Mouse (Mus musculus) forebrain, embryonic 10.5 days (tissue): ENCODE measurements around the gene Hoxa3. TPM values are rescaled to one million over a fixed set of nuclear protein-coding genes. Genes with fewer than 3 reads are reported as not detected.

ENCODE experiments used
- DNase-seq: peaks from one replicate; pipeline ENCODE4 v3.0.0-alpha.2; 2017; ENCODE audit warnings: low spot score; ENCODE audit errors: extremely low spot score
- H3K27ac ChIP-seq: fragments of 300-500 bp; sonication (generic); 2 replicates; pipeline ENCODE4 v1.5.1; 2016; ENCODE audit warnings: mild to moderate bottlenecking
- H3K27me3 ChIP-seq: fragments of 300-500 bp; sonication (generic); 2 replicates; pipeline ENCODE4 v1.6.1; 2016; ENCODE audit warnings: mild to moderate bottlenecking; ENCODE audit not compliant: poor library complexity, severe bottlenecking
- H3K36me3 ChIP-seq: fragments of 300-500 bp; sonication (generic); replicated peaks from 2 replicates; pipeline ENCODE4 v1.6.1; 2016; ENCODE audit warnings: mild to moderate bottlenecking, moderate library complexity
- H3K4me1 ChIP-seq: fragments of 300-500 bp; sonication (generic); 2 replicates; pipeline ENCODE4 v1.6.1; 2016
- H3K4me3 ChIP-seq: fragments of 300-500 bp; sonication (generic); 2 replicates; pipeline ENCODE4 v1.5.1; 2016; ENCODE audit warnings: mild to moderate bottlenecking, moderate library complexity
- H3K9me3 ChIP-seq: fragments of 300-500 bp; sonication (generic); 2 replicates; pipeline ENCODE4 v1.6.1; 2016; ENCODE audit warnings: mild to moderate bottlenecking, moderate library complexity
- WGBS: fragments of 180-500 bp; shearing (Covaris S2); methylation state at CpG from one replicate; pipeline ENCODE4 v1.1.7; 2016; 5-methylcytosine and 5-hydroxymethylcytosine counted together
- polyA plus RNA-seq: library from polyadenylated mRNA; unstranded; fragments of >200 nt; fragmentation: Nextera tagmentation; extraction: Ambion mirVana; gene quantifications from 2 replicates; pipeline ENCODE4 v1.2.1, GENCODE M21; 2016

The Hoxa3 gene
- polyA plus RNA-seq, 1 experiment from 2014 or later: not detected

DNA sequence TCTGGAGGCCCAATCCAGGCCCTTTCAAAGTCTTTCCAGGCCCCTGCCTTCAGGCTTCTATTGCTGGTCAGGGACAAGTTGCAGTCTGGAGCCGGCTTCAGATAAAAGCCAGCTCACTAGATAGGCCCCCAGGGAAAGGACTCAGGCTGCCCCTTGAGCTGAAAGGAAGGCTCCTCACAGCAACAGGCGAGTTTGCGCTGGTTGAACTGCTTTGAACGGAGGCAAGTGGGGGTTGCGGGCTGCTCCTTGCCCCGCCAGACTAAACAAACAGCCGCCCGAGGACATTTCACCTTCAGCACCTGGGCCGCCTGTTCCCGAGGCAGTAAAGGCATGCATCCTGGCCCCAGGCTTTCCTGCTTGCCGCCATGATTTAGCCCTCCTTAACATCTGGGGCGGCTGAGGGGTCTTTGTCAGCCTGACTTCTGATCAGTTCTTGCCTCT lies 30.6 kb upstream of the Hoxa3 start:
- no peak overlapping the region for H3K4me3 ChIP-seq
- H3K27me3 ChIP-seq: peaks cover 100% of the 10 kb centered on the region
- no peak for DNase-seq
- H3K9me3 ChIP-seq: no peaks in the 10 kb centered on the region
- 1% methylated on average over 12 of the region's 12 CpGs for WGBS
- no peaks in the 10 kb centered on the region for H3K36me3 ChIP-seq
- H3K4me1 ChIP-seq: peaks cover 19% of the 10 kb centered on the region
- no peak overlapping the region for H3K27ac ChIP-seq

DNA sequence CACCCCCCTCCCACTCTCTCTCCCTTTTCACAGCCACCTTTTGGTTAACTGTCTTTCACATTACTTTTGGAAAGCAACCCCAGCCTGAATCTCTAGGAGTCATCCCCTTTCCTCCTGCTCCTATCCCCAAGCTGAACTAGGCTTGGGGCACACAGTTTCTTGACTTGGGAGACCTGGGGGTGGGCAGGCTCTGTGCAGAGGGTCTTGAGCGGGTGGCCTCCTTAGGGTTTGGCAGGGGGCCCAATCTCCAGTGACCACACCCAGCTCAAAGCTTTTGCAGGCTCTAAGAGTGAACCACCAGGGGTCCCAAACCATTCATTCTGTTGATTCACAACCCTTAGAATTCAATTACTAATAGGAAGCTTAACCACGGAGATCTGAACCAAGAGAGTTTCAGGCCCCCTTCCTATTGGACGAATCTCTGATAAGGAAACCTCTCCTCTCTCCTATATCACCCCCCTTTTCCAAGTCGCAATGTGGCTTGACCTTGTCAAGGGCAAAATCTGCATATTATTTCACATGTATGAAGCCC lies 29.7 kb upstream of the Hoxa3 start:
- no peak overlapping the region for H3K4me3 ChIP-seq
- DNase-seq: no peak
- H3K9me3 ChIP-seq: no peaks in the 10 kb centered on the region
- peaks cover 19% of the 10 kb centered on the region for H3K4me1 ChIP-seq
- 1% methylated on average over 4 of the region's 4 CpGs for WGBS
- H3K36me3 ChIP-seq: no peaks in the 10 kb centered on the region
- H3K27ac ChIP-seq: no peak overlapping the region
- H3K27me3 ChIP-seq: peaks cover 100% of the 10 kb centered on the region

DNA sequence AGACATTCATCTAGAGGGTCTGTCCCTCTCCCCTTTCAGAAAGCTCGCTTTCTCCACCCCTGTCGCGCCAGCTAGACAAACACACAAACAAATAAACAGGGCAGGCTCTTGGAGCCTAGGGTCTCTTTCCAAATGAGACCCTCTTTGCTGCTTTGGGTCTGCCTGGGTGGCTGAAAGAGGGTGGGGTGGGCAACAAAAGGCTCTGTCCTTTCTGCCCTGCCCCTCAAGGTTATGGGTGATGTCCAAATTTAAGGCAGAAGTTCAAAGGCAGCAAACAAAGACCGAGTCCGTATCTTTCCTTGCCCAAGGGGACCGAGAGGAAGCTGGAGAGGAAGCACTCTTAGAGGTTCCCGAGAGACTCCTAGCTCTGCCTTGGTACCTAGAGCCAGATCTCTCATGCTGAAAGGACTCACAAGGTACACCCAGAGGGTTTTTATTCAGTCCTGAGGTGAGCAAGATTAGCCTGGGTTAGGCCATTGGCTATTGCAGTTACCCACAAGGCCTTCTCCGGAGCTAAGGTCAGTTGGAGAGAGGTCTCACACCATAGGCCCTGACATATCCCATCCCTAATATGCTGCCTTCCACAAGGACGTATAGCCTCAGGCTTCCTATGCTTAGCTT lies 28.0 kb upstream of the Hoxa3 start:
- Histone ChIP-seq H3K36me3 (no peaks in the 10 kb centered on the region), H3K4me3 (no peak overlapping the region), H3K4me1 (peaks cover 17% of the 10 kb centered on the region), H3K27ac (no peak overlapping the region), H3K27me3 (peaks cover 100% of the 10 kb centered on the region), H3K9me3 (no peaks in the 10 kb centered on the region)
- no peak for DNase-seq
- 3% methylated on average over 9 of the region's 9 CpGs for WGBS

DNA sequence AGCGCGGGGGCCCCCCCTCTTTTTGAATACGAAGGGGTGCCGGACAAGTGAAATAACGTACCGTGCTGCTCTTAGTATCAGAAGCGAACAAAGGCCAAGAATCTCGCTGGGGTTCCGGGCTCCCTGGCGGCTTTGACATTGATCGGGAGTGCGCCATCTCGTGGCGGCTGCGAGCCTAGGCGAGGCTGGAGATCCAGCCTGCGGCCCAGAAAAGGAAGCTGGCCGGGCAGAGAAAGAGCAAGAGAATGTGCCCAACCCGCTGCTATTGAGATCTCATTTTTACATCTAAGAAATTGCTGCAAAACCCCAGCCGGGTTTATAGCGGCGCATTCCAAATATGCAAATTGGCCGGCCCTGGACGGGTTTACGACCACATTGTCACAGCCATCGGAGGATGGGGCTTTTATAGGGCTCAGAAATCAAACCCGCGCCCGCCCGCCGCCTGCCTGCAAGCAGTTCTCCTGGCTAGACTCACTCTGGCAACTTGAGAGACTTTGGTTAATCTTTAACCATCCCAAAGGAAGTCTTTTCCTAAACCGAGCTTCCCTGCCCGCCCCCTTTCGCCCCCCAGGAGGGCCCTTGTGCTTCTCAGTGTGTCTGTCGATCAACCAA lies 27.4 kb upstream of the Hoxa3 start, which contains the start of gene Hoxa10:
Gene Hoxa10, minus strand, starts transcription at position 466 of the 612 bp plus-strand sequence.
- H3K36me3 ChIP-seq: no peaks in the 10 kb centered on the region
- H3K9me3 ChIP-seq: no peaks in the 10 kb centered on the region
- peak within 1 kb of the TSS; percentile 24; the same call in 1 of the 2 replicates for H3K4me3 ChIP-seq
- 1% methylated on average over 35 of the region's 35 CpGs for WGBS
- peaks cover 100% of the 10 kb centered on the region for H3K27me3 ChIP-seq
- DNase-seq: peak; percentile 85
- no peak within 1 kb of the TSS for H3K27ac ChIP-seq
- peaks cover 15% of the 10 kb centered on the region for H3K4me1 ChIP-seq

GRCm38 (mm10) chr6:52239625-52240388 lies 26.7 kb upstream of the Hoxa3 start:
- WGBS: 2% methylated on average over 30 of the region's 30 CpGs
- DNase-seq: no peak
- Histone ChIP-seq H3K27ac (no peak overlapping the region), H3K4me3 (peak overlapping the region; percentile 24; the same call in 1 of the 2 replicates), H3K4me1 (peaks cover 8% of the 10 kb centered on the region), H3K27me3 (peaks cover 100% of the 10 kb centered on the region), H3K9me3 (no peaks in the 10 kb centered on the region), H3K36me3 (no peaks in the 10 kb centered on the region)

GRCm38 (mm10) chr6:52238976-52239375 lies 25.8 kb upstream of the Hoxa3 start:
- no peak for DNase-seq
- Histone ChIP-seq H3K27me3 (peaks cover 100% of the 10 kb centered on the region), H3K9me3 (no peaks in the 10 kb centered on the region), H3K27ac (no peak overlapping the region), H3K4me3 (no peak overlapping the region), H3K36me3 (no peaks in the 10 kb centered on the region), H3K4me1 (peaks cover 14% of the 10 kb centered on the region)
- 3% methylated on average over 7 of the region's 7 CpGs for WGBS

- 3% methylated on average over 7 of the region's 7 CpGs for WGBS
- no peaks in the 10 kb centered on the region for H3K9me3 ChIP-seq
- H3K4me1 ChIP-seq: peaks cover 17% of the 10 kb centered on the region
- H3K27ac ChIP-seq: no peak overlapping the region
- peaks cover 100% of the 10 kb centered on the region for H3K27me3 ChIP-seq
- no peak for DNase-seq
- H3K4me3 ChIP-seq: no peak overlapping the region
- no peaks in the 10 kb centered on the region for H3K36me3 ChIP-seq
These were observed 25.0 kb upstream of the Hoxa3 start for GRCm38 (mm10) chr6:52238155-52238545.

DNA sequence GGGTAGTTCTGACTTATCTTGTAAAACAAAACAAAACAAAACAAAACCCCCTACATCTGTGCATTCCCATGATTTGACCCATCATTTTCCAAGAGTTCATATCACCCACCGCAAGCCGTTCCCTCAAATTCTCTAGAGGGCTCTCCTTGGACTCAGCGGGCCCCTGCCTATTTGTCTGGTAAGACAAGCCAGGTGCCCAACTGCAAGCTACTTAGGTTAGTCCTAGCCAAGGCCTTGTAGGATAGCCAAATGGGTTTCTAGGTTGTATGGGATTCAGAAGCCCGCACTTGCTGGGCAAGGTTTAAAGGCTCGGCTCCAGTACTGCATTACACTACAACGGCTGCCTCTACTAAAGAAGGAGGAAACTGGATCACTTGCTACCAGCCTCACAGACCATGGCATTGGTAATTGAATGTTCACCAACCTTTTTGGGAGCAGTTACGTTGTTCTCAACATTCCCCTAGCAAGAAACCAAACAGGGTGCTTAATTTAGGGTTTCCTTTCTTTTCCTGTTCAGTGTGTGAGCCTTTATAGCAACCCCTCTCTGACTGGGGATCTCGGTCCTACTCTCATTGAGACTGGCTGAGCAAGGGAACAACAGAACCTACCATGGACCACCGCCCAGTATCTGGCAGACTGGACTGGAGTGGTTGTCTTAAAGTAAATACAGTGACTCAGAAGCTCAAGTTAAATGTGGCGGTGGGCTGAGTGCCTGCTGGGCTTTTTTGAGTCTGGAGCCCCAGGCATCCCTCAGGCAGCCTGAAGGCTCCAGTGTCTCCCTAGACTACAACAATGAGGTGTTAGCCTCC lies 24.4 kb upstream of the Hoxa3 start:
- peaks cover 100% of the 10 kb centered on the region for H3K27me3 ChIP-seq
- H3K4me1 ChIP-seq: peaks cover 17% of the 10 kb centered on the region
- WGBS: 9% methylated on average over 10 of the region's 10 CpGs
- no peak for DNase-seq
- H3K36me3 ChIP-seq: no peaks in the 10 kb centered on the region
- H3K4me3 ChIP-seq: no peak overlapping the region
- H3K27ac ChIP-seq: no peak overlapping the region
- no peaks in the 10 kb centered on the region for H3K9me3 ChIP-seq

DNA sequence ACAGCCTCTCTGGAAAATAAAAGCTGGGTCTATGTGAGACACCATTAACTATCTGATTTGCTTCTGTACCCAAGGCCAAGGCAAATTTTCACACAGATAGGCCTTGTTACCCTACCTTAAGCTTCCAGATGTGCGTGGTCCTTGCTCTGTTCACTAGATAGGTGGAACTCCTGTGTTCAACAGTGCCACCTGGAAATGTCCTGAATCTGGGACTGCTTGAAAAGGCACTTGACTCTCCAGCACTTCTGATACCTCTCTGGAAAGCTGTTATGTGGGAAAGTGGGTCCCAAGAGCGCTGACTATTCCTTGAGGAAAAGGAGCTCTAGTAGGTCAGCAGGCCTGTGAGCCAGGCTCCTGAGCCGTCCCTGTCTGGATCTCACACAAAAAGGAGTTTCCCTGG lies 23.7 kb upstream of the Hoxa3 start:
- 10% methylated on average over 3 of the region's 3 CpGs for WGBS
- Histone ChIP-seq H3K27ac (no peak overlapping the region), H3K27me3 (peaks cover 100% of the 10 kb centered on the region), H3K4me3 (no peak overlapping the region), H3K9me3 (no peaks in the 10 kb centered on the region), H3K4me1 (peaks cover 17% of the 10 kb centered on the region), H3K36me3 (no peaks in the 10 kb centered on the region)
- no peak for DNase-seq

GRCm38 (mm10) chr6:52235866-52236265 lies 22.7 kb upstream of the Hoxa3 start:
- Histone ChIP-seq H3K27ac (no peak overlapping the region), H3K27me3 (peaks cover 100% of the 10 kb centered on the region), H3K9me3 (no peaks in the 10 kb centered on the region), H3K4me3 (no peak overlapping the region), H3K4me1 (peaks cover 17% of the 10 kb centered on the region), H3K36me3 (no peaks in the 10 kb centered on the region)
- no peak for DNase-seq
- 23% methylated on average over 6 of the region's 6 CpGs for WGBS

DNA sequence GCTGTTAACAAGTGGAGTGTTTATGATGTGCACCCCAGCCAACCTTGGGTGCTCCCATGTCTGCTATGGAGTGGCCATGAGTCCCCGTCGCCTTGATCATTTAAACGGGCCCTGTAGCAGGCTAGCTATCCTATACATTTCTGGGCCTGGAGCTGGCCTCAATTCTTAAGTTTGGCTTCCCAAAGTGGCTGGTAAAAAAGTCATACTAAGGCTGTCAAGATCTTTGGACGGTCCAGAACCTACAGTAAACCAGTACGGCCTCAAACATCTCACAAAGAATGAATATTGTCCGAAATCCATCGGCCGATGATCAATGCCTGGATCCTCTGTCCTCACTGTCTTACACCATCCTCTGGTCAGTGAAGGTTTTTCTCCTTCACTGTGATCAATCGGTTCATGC lies 22.1 kb upstream of the Hoxa3 start:
- Histone ChIP-seq H3K4me1 (peaks cover 15% of the 10 kb centered on the region), H3K36me3 (no peaks in the 10 kb centered on the region), H3K27ac (no peak overlapping the region), H3K27me3 (peaks cover 100% of the 10 kb centered on the region), H3K4me3 (no peak overlapping the region), H3K9me3 (no peaks in the 10 kb centered on the region)
- no peak for DNase-seq
- 21% methylated on average over 9 of the region's 9 CpGs for WGBS

DNA sequence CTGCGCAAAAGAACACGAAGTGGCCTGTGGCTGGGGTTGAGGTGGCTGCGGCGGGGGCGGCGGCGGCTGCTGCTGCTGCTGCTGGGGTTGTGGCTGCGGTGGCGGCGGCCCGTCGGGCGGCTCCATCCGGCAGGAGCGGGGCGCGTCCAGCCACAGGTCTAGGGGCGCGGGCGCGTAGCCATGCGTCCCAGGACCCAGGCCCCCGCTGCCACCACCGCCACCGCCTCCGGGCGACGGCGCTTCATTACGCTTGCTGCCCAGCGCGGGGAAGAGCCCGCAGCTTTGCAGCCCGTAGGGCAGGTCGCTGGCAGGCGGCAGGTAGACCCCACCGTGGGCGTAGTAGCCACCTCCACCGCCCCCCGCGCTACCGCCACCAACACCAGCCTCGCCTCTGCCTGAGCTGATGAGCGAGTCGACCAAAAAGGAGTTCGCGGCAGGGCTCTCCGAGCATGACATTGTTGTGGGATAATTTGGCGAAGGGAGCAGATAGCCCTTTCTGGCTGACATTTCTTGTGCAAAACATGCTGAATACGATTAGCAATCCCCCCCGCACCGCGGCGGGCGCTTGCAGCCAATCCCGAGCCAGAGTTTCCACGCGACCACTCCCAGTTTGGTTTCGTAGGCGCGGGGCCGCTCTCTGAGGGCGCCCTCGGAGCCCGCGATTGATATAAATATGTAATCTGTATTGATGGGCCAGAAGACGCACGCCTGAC lies 21.4 kb upstream of the Hoxa3 start:
- no peak for DNase-seq
- 1% methylated on average over 66 of the region's 68 CpGs for WGBS
- peaks cover 13% of the 10 kb centered on the region for H3K4me1 ChIP-seq
- H3K4me3 ChIP-seq: 0 out of 2 replicates have a peak overlapping the region, but pooled peaks have one; percentile 2
- no peaks in the 10 kb centered on the region for H3K36me3 ChIP-seq
- H3K27ac ChIP-seq: no peak overlapping the region
- peaks cover 100% of the 10 kb centered on the region for H3K27me3 ChIP-seq
- H3K9me3 ChIP-seq: no peaks in the 10 kb centered on the region
